Mouse (Mus musculus) intestine, embryonic 16.5 days (tissue): ENCODE measurements at regions not wholly inside any gene's neighbourhood (a gene's known extent, or its start where the extent isn't known, plus 50 kb on each side); places are given as distances from the start of the nearest gene placed in this dataset.
"Not testable (repeated sequence)": the region's sequence is repeated elsewhere in the genome, so short reads cannot be mapped to it uniquely, and the experiment has no call there.

ENCODE experiments used
- ATAC-seq: fragments of 200-750 bp; cut with Nextera tagmentation; 2 replicates; pipeline ENCODE4 v1.8.0; 2017; ENCODE audit warnings: moderate TSS enrichment, moderate library complexity
- H3K27ac ChIP-seq: fragments of 300-500 bp; sonication (generic); 2 replicates; pipeline ENCODE4 v1.5.1; 2014; ENCODE audit warnings: mild to moderate bottlenecking, low read length
- H3K27me3 ChIP-seq: fragments of 300-500 bp; sonication (generic); replicated peaks from 2 replicates; pipeline ENCODE4 v1.6.1; 2014; ENCODE audit warnings: low read length, control low read depth, mixed read lengths; ENCODE audit not compliant: control insufficient read depth, insufficient read depth
- H3K36me3 ChIP-seq: fragments of 300-500 bp; sonication (generic); 2 replicates; pipeline ENCODE4 v1.6.1; 2014; ENCODE audit warnings: low read length, control low read depth; ENCODE audit not compliant: control insufficient read depth, insufficient read depth
- H3K4me1 ChIP-seq: fragments of 300-500 bp; sonication (generic); 2 replicates; pipeline ENCODE4 v1.6.1; 2014; ENCODE audit warnings: low read length, control low read depth, mixed read lengths; ENCODE audit not compliant: control insufficient read depth, insufficient read depth
- H3K4me2 ChIP-seq: fragments of 300-500 bp; sonication (generic); 2 replicates; pipeline ENCODE4 v1.6.1; 2014; ENCODE audit warnings: low read depth, low read length, control low read depth
- H3K4me3 ChIP-seq: fragments of 300-500 bp; sonication (generic); 2 replicates; pipeline ENCODE4 v1.5.1; 2014; ENCODE audit warnings: mild to moderate bottlenecking, low read length
- H3K9ac ChIP-seq: fragments of 300-500 bp; sonication (generic); 2 replicates; pipeline ENCODE4 v1.6.1; 2014; ENCODE audit warnings: low read depth, low read length
- H3K9me3 ChIP-seq: fragments of 300-500 bp; sonication (generic); 2 replicates; pipeline ENCODE4 v1.6.1; 2016; ENCODE audit warnings: low read length, control low read depth; ENCODE audit not compliant: control insufficient read depth
- WGBS: fragments of 180-500 bp; shearing (Covaris S2); extraction: QIAGEN DNeasy Blood & Tissue Kit; methylation state at CpG from one replicate; pipeline ENCODE4 v1.1.7; 2014; 5-methylcytosine and 5-hydroxymethylcytosine counted together

- no peaks in the 10 kb centered on the region for H3K27me3 ChIP-seq
- H3K4me1 ChIP-seq, result no peaks in the 10 kb centered on the region
- H3K9ac ChIP-seq, result no peak overlapping the region
- no peak overlapping the region for H3K4me3 ChIP-seq
- WGBS, result 48% methylated on average over 2 of the region's 2 CpGs
- no peaks in the 10 kb centered on the region for H3K9me3 ChIP-seq
- ATAC-seq, result no peak
- H3K36me3 ChIP-seq, result no peaks in the 10 kb centered on the region
- H3K4me2 ChIP-seq, result no peak overlapping the region
- H3K27ac ChIP-seq, result no peak overlapping the region
These were observed 220.1 kb downstream of the Diras2 start for GRCm38 (mm10) chr13:52310954-52311353.

GRCm38 (mm10) chr13:52318276-52318675 lies 212.8 kb downstream of the Diras2 start:
- Histone ChIP-seq H3K36me3 (no peaks in the 10 kb centered on the region), H3K9ac (no peak overlapping the region), H3K27ac (no peak overlapping the region), H3K4me3 (no peak overlapping the region), H3K4me2 (no peak overlapping the region), H3K9me3 (no peaks in the 10 kb centered on the region), H3K27me3 (no peaks in the 10 kb centered on the region), H3K4me1 (no peaks in the 10 kb centered on the region)
- ATAC-seq, result no peak
- WGBS, result 86% methylated on average over 2 of the region's 2 CpGs

- Histone ChIP-seq H3K27ac (no peak overlapping the region), H3K4me3 (no peak overlapping the region), H3K4me2 (no peak overlapping the region), H3K9ac (no peak overlapping the region), H3K27me3 (no peaks in the 10 kb centered on the region), H3K4me1 (no peaks in the 10 kb centered on the region), H3K9me3 (no peaks in the 10 kb centered on the region), H3K36me3 (no peaks in the 10 kb centered on the region)
- WGBS, result 67% methylated on average over 3 of the region's 3 CpGs
- ATAC-seq, result no peak
These were observed 207.4 kb downstream of the Diras2 start for GRCm38 (mm10) chr13:52323691-52324090.

GRCm38 (mm10) chr13:52324378-52324777 lies 206.7 kb downstream of the Diras2 start:
- not testable (repeated sequence) for H3K4me2 ChIP-seq, ATAC-seq, H3K36me3 ChIP-seq, H3K27me3 ChIP-seq, H3K4me3 ChIP-seq, H3K27ac ChIP-seq, H3K9ac ChIP-seq, H3K9me3 ChIP-seq, H3K4me1 ChIP-seq
- WGBS, result 90% methylated on average over 3 of the region's 3 CpGs

GRCm38 (mm10) chr13:52325647-52326046 lies 205.4 kb downstream of the Diras2 start:
- ATAC-seq, H3K27me3 ChIP-seq, H3K9ac ChIP-seq, H3K4me1 ChIP-seq, H3K27ac ChIP-seq, H3K9me3 ChIP-seq, H3K4me3 ChIP-seq, H3K36me3 ChIP-seq, H3K4me2 ChIP-seq: not testable (repeated sequence)
- 81% methylated on average over 6 of the region's 6 CpGs for WGBS

GRCm38 (mm10) chr13:52327734-52328133 lies 203.3 kb downstream of the Diras2 start:
- no peak for ATAC-seq
- Histone ChIP-seq H3K27me3 (no peaks in the 10 kb centered on the region), H3K36me3 (no peaks in the 10 kb centered on the region), H3K9me3 (no peaks in the 10 kb centered on the region), H3K27ac (no peak overlapping the region), H3K4me3 (no peak overlapping the region), H3K9ac (no peak overlapping the region), H3K4me1 (no peaks in the 10 kb centered on the region), H3K4me2 (no peak overlapping the region)
- WGBS, result 84% methylated on average over 9 of the region's 9 CpGs

GRCm38 (mm10) chr13:52328766-52329165 lies 202.3 kb downstream of the Diras2 start:
- Histone ChIP-seq H3K27ac (no peak overlapping the region), H3K36me3 (no peaks in the 10 kb centered on the region), H3K27me3 (no peaks in the 10 kb centered on the region), H3K9ac (no peak overlapping the region), H3K4me2 (no peak overlapping the region), H3K9me3 (no peaks in the 10 kb centered on the region), H3K4me3 (no peak overlapping the region), H3K4me1 (no peaks in the 10 kb centered on the region)
- ATAC-seq, result no peak
- 58% methylated on average over 8 of the region's 8 CpGs for WGBS

- H3K27me3 ChIP-seq, result no peaks in the 10 kb centered on the region
- no peaks in the 10 kb centered on the region for H3K9me3 ChIP-seq
- ATAC-seq, result no peak
- no peak overlapping the region for H3K4me2 ChIP-seq
- no peaks in the 10 kb centered on the region for H3K36me3 ChIP-seq
- H3K4me1 ChIP-seq, result no peaks in the 10 kb centered on the region
- H3K4me3 ChIP-seq, result no peak overlapping the region
- WGBS, result 92% methylated on average over 5 of the region's 5 CpGs
- no peak overlapping the region for H3K27ac ChIP-seq
- no peak overlapping the region for H3K9ac ChIP-seq
These were observed 200.0 kb downstream of the Diras2 start for GRCm38 (mm10) chr13:52331068-52331467.

GRCm38 (mm10) chr13:52334962-52335361 lies 196.1 kb downstream of the Diras2 start:
- H3K4me1 ChIP-seq, result no peaks in the 10 kb centered on the region

GRCm38 (mm10) chr13:52337936-52338335 lies 193.1 kb downstream of the Diras2 start:
- Histone ChIP-seq H3K4me3 (no peak overlapping the region), H3K9ac (no peak overlapping the region), H3K4me1 (no peaks in the 10 kb centered on the region), H3K9me3 (no peaks in the 10 kb centered on the region), H3K4me2 (no peak overlapping the region), H3K36me3 (no peaks in the 10 kb centered on the region), H3K27ac (no peak overlapping the region), H3K27me3 (no peaks in the 10 kb centered on the region)
- no peak for ATAC-seq
- 64% methylated on average over 7 of the region's 7 CpGs for WGBS

More at GRCm38 (mm10) chr13:52334962-52335361, 196.1 kb downstream of the Diras2 start:
- 82% methylated on average over 3 of the region's 3 CpGs for WGBS
- Histone ChIP-seq H3K4me2 (no peak overlapping the region), H3K27me3 (no peaks in the 10 kb centered on the region), H3K36me3 (no peaks in the 10 kb centered on the region), H3K27ac (no peak overlapping the region), H3K9me3 (no peaks in the 10 kb centered on the region), H3K9ac (no peak overlapping the region), H3K4me3 (no peak overlapping the region)
- ATAC-seq, result no peak
